Mouse (Mus musculus) lung, postnatal 0 days (tissue): ENCODE results near the gene Rundc3a. TPM values are rescaled to one million over a fixed set of nuclear protein-coding genes. Genes with fewer than 3 reads are reported as not detected.

Experiments used
- ATAC-seq: fragments of 200-750 bp; cut with Nextera tagmentation; 2 replicates; pipeline ENCODE4 v1.8.0; 2017; ENCODE audit warnings: moderate library complexity
- DNase-seq: peaks from one replicate; pipeline ENCODE4 v3.0.0-alpha.2; 2016; ENCODE audit warnings: low spot score
- H3K27ac ChIP-seq: fragments of 300-500 bp; sonication (generic); 2 replicates; pipeline ENCODE4 v1.5.1; 2014; ENCODE audit warnings: antibody characterized with exemption, mild to moderate bottlenecking, low read length, mixed read lengths
- H3K27me3 ChIP-seq: fragments of 300-500 bp; sonication (generic); replicated peaks from 2 replicates; pipeline ENCODE4 v1.6.1; 2014; ENCODE audit warnings: low read length, mixed read lengths; ENCODE audit not compliant: insufficient read depth
- H3K36me3 ChIP-seq: fragments of 300-500 bp; sonication (generic); 2 replicates; pipeline ENCODE4 v1.6.1; 2014; ENCODE audit warnings: low read length, mixed read lengths; ENCODE audit not compliant: insufficient read depth
- H3K4me1 ChIP-seq: fragments of 300-500 bp; sonication (generic); 2 replicates; pipeline ENCODE4 v1.6.1; 2014; ENCODE audit warnings: antibody characterized with exemption, low read depth, low read length, mixed read lengths; ENCODE audit not compliant: insufficient read depth
- H3K4me2 ChIP-seq: fragments of 300-500 bp; sonication (generic); replicated peaks from 2 replicates; pipeline ENCODE4 v1.6.1; 2014; ENCODE audit warnings: low read depth, mild to moderate bottlenecking, low read length, moderate library complexity, mixed read lengths
- H3K4me3 ChIP-seq: fragments of 300-500 bp; sonication (generic); 2 replicates; pipeline ENCODE4 v1.5.1; 2014; ENCODE audit warnings: low read depth, low read length
- H3K9ac ChIP-seq: fragments of 300-500 bp; sonication (generic); replicated peaks from 2 replicates; pipeline ENCODE4 v1.6.1; 2014; ENCODE audit warnings: low read depth, mild to moderate bottlenecking
- H3K9me3 ChIP-seq: fragments of 300-500 bp; sonication (generic); 2 replicates; pipeline ENCODE4 v1.6.1; 2016; ENCODE audit warnings: low read length, mixed read lengths
- CTCF ChIP-seq: IDR thresholded peaks from 2 replicates; pipeline ENCODE4 v1.5.1; 2016; ENCODE audit warnings: antibody characterized with exemption, mild to moderate bottlenecking
- EP300 ChIP-seq: IDR thresholded peaks from 2 replicates; pipeline ENCODE4 v1.6.1; 2016; ENCODE audit warnings: antibody characterized with exemption, mild to moderate bottlenecking, control low read depth
- WGBS: fragments of 180-500 bp; shearing (Covaris S2); extraction: QIAGEN DNeasy Blood & Tissue Kit; methylation state at CpG from one replicate; pipeline ENCODE4 v1.1.7; 2014; 5-methylcytosine and 5-hydroxymethylcytosine counted together
- polyA plus RNA-seq: library from polyadenylated mRNA; unstranded; fragments of >200 nt; fragmentation: Nextera tagmentation; extraction: Ambion mirVana; gene quantifications from 2 replicates; pipeline ENCODE4 v1.2.1, GENCODE M21; 2015

Gene Rundc3a
- polyA plus RNA-seq, 1 experiment from 2014 or later = 1.7 TPM

GRCm38 (mm10) chr11:102435754-102436470 is 42.7 kb downstream of the Rundc3a start:
- Histone ChIP-seq H3K27me3 (no peaks in the 10 kb centered on the region), H3K4me3 (no peak overlapping the region), H3K36me3 (peaks cover 15% of the 10 kb centered on the region; the same call in 1 of the 2 replicates), H3K9ac (no peak overlapping the region), H3K4me1 (peaks cover 12% of the 10 kb centered on the region; the same call in 1 of the 2 replicates), H3K27ac (no peak overlapping the region), H3K9me3 (no peaks in the 10 kb centered on the region), H3K4me2 (no peak overlapping the region)
- 88% methylated on average over 16 of the region's 18 CpGs for WGBS
- no peak for TF ChIP-seq CTCF
- TF ChIP-seq EP300 = no peak
- DNase-seq (no peak), ATAC-seq (no peak)

- no peak for ATAC-seq
Measured at GRCm38 (mm10) chr11:102436471-102436790, 43.2 kb downstream of the Rundc3a start.

DNA sequence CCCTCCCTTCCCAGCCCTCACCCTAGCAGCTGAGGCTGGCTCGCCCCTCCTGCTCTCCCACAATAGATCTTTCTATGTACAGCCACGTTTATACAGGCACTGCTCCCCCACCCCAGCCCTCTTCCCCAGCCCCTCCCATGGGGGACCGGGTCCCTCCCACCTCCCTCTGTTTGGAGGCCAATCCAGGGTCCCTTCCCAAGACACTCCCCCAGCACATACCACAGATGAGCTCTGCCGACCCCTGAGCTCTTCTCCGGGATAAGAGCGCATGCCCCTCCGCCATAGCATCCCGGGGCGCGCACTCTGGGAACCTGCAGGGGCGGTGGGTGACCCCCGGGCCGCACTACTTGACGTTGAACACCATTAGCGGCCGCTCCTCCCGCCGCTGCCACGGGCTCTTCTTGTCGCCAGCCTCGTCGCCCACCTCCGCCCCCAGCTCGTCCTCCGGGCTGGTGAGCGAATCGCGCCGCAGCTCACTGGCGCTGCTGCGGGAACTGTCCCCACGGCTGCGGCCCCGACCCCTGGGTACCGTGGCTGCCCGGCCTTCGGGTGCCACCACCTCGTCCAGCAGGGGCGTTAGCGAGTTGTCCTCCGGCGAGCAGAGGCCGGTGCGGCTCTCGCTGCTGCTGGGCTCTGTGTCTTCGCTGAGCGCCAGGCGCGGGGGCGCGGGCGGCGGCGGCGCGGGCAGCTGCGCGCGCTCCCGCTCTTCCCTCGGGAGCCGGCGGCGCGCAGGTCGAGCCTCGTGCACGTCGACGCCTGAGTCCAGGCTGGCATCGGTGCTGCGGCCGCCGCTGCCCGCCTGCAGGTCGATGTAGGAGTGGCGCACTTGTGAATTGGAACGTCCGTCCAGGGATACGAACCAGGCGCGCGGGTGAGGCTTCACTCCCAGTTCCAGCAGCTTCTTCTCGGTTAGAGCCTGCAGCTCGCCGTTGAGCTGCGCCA is 44.2 kb downstream of the Rundc3a start:
- DNase-seq (peak; percentile 81), ATAC-seq (peak; percentile 66)
- peak overlapping the region; percentile 98 for H3K4me2 ChIP-seq
- H3K27ac ChIP-seq = no peak overlapping the region
- peak overlapping the region; percentile 51 for H3K4me3 ChIP-seq
- no peak for TF ChIP-seq EP300
- peak; percentile 68 for TF ChIP-seq CTCF
- H3K9ac ChIP-seq = peak overlapping the region; percentile 6
- 25% methylated on average over 68 of the region's 87 CpGs for WGBS
- 0 out of 2 replicates have a peak, but pooled peaks cover 3% of the 10 kb centered on the region for H3K4me1 ChIP-seq
- H3K36me3 ChIP-seq = peaks cover 19% of the 10 kb centered on the region
- no peaks in the 10 kb centered on the region for H3K27me3 ChIP-seq
- no peaks in the 10 kb centered on the region for H3K9me3 ChIP-seq

More at GRCm38 (mm10) chr11:102436471-102436790, 43.2 kb downstream of the Rundc3a start:
- Histone ChIP-seq H3K9me3 (no peaks in the 10 kb centered on the region), H3K27ac (no peak overlapping the region), H3K9ac (no peak overlapping the region), H3K4me3 (no peak overlapping the region), H3K36me3 (peaks cover 19% of the 10 kb centered on the region), H3K4me2 (no peak overlapping the region), H3K4me1 (peaks cover 9% of the 10 kb centered on the region; the same call in 1 of the 2 replicates), H3K27me3 (no peaks in the 10 kb centered on the region)
- no peak for DNase-seq
- TF ChIP-seq EP300 (no peak), CTCF (no peak)
- 83% methylated on average over 10 of the region's 10 CpGs for WGBS

DNA sequence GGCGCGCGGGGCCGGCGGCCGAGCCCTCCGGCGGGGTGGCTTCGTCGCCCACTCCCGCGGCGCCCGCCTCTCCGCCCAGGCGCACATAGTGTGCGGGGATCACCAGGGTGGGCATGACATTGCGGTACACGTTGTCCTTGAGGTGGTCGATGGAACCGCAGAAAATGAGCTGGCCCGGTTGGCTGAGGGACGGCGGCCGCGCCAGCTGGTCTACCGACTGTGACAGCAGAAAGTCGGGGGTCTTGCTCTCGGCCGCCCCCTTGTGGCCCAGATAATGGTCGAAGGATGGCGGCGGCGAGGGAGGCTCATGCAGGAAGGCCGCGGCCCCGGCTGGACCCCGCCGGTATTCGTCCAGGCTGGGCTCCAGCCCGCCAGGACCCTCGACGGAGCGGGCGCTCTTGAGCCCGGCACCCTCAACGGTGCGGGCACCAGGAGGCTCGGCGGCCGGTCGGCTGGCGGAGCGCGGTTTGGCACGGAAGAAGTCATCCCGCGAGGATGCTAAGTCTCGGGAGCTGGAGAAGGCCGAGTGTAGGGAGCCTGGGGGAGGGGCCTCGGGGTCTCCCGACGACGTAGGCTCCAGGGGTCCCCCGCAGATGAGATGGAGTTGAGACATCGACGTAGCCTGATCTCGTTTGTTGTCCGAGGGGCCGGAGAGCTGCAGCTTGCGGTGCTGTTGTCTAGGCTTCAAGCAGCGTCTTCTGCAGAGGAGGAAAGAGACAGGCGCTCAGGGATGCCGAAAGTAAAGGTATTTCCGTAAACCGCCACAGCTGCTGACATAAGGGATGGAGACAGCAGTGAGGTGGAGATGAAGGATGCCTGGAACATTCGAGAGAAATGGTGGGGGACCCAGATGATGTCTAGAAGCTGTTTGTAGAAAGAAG is 45.2 kb downstream of the Rundc3a start:
- peak; percentile 86 for TF ChIP-seq CTCF
- TF ChIP-seq EP300 = no peak
- DNase-seq (peak; percentile 78), ATAC-seq (peak; percentile 52)
- Histone ChIP-seq H3K9me3 (no peaks in the 10 kb centered on the region), H3K9ac (peak overlapping the region; percentile 6), H3K27me3 (no peaks in the 10 kb centered on the region), H3K4me3 (peak overlapping the region; percentile 51), H3K4me1 (0 out of 2 replicates have a peak, but pooled peaks cover 3% of the 10 kb centered on the region), H3K36me3 (peaks cover 19% of the 10 kb centered on the region), H3K27ac (no peak overlapping the region), H3K4me2 (peak overlapping the region; percentile 98)
- 28% methylated on average over 55 of the region's 77 CpGs for WGBS

DNA sequence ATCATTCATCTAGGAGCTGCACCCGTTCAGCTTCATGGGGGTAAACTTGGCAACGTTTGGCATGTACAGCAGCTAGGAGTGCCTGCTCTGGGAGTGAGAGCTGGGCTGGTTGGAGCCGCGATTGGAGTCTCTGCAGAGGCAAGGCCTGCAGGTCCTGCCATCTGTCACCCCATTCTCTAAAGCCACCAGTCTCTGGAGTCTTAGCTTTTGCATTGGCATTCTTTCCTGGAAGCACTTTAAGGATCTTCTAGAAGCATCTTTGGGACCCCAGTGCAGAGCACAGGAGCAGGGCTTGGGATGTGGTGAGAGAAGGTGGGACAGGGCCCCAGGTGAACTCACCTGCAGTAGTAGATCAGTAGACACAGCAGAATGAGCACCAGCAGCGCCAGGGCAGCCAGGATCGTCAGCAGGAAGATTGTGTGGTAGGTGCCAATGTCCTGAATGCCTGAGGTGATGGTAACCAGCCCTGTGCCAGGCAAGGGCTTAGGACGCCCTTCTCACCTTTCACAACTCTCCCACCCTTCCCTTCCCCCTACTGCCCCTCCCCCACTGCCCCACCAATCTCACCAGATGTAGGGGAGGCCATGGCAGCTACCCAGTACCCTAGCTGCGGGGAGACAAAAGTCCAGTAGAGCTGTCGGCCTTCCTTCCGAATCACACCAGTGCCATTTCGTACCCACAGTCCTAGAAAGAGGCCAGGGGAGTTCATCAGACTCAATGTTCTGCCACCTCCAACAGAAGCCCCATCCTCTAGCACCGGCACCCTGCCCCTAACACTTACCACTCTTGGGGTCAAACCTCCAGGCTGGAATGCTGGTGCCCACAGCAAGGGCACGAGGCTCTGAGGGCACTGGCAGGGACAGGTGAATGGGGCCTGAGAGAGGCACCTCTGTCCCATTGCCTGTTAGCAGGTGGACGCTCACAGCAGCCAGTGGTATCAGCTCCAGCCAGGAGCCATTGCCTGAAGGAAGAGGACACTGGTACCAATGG is 46.2 kb downstream of the Rundc3a start:
- H3K4me3 ChIP-seq = no peak overlapping the region
- DNase-seq = no peak
- H3K4me2 ChIP-seq = no peak overlapping the region
- 83% methylated on average over 14 of the region's 14 CpGs for WGBS
- 0 out of 2 replicates have a peak, but pooled peaks cover 3% of the 10 kb centered on the region for H3K4me1 ChIP-seq
- no peaks in the 10 kb centered on the region for H3K27me3 ChIP-seq
- H3K36me3 ChIP-seq = peaks cover 19% of the 10 kb centered on the region
- no peak overlapping the region for H3K27ac ChIP-seq
- H3K9ac ChIP-seq = no peak overlapping the region
- no peaks in the 10 kb centered on the region for H3K9me3 ChIP-seq
- TF ChIP-seq EP300 = no peak
- no peak for TF ChIP-seq CTCF
- ATAC-seq = no peak
